Mouse (Mus musculus) neural tube, embryonic 13.5 days (tissue): ENCODE measurements at regions not wholly inside any gene's neighbourhood (a gene's known extent, or its start where the extent isn't known, plus 50 kb on each side); places are given as distances from the start of the nearest gene placed in this dataset.
A peak's percentile ranks its signal among the peaks of the same experiment; 100 is the strongest.

ENCODE experiments used
- ATAC-seq: fragments of 200-750 bp; cut with Nextera tagmentation; 2 replicates; pipeline ENCODE4 v1.8.0; 2017; ENCODE audit warnings: low read depth, mild to moderate bottlenecking, moderate TSS enrichment, moderate library complexity
- H3K27ac ChIP-seq: fragments of 300-500 bp; sonication (generic); replicated peaks from 2 replicates; pipeline ENCODE4 v1.5.1; 2015; ENCODE audit warnings: moderate library complexity, mild to moderate bottlenecking, inconsistent platforms
- H3K27me3 ChIP-seq: fragments of 300-500 bp; sonication (generic); 2 replicates; pipeline ENCODE4 v1.6.1; 2015; ENCODE audit warnings: mild to moderate bottlenecking, inconsistent platforms
- H3K36me3 ChIP-seq: fragments of 300-500 bp; sonication (generic); 2 replicates; pipeline ENCODE4 v1.6.1; 2015; ENCODE audit warnings: mild to moderate bottlenecking, inconsistent platforms
- H3K4me1 ChIP-seq: fragments of 300-500 bp; sonication (generic); replicated peaks from 2 replicates; pipeline ENCODE4 v1.6.1; 2015; ENCODE audit warnings: inconsistent platforms
- H3K4me2 ChIP-seq: fragments of 300-500 bp; sonication (generic); 2 replicates; pipeline ENCODE4 v1.6.1; 2015; ENCODE audit warnings: inconsistent platforms, mild to moderate bottlenecking, moderate library complexity
- H3K4me3 ChIP-seq: fragments of 300-500 bp; sonication (generic); 2 replicates; pipeline ENCODE4 v1.5.1; 2015; ENCODE audit warnings: mild to moderate bottlenecking, inconsistent platforms
- H3K9ac ChIP-seq: fragments of 300-500 bp; sonication (generic); 2 replicates; pipeline ENCODE4 v1.6.1; 2015; ENCODE audit warnings: moderate library complexity, mild to moderate bottlenecking, inconsistent platforms
- H3K9me3 ChIP-seq: fragments of 300-500 bp; sonication (generic); 2 replicates; pipeline ENCODE4 v1.6.1; 2016; ENCODE audit warnings: inconsistent platforms
- WGBS: fragments of 180-500 bp; shearing (Covaris S2); methylation state at CpG from one replicate; pipeline ENCODE4 v1.1.7; 2015; 5-methylcytosine and 5-hydroxymethylcytosine counted together

- Histone ChIP-seq H3K4me1 (peaks cover 9% of the 10 kb centered on the region; the same call in 1 of the 2 replicates), H3K4me2 (no peak overlapping the region), H3K36me3 (no peaks in the 10 kb centered on the region), H3K9ac (no peak overlapping the region), H3K27ac (no peak overlapping the region), H3K4me3 (no peak overlapping the region), H3K27me3 (no peaks in the 10 kb centered on the region; the same call in 1 of the 2 replicates), H3K9me3 (no peaks in the 10 kb centered on the region)
- ATAC-seq = no peak
- 91% methylated on average over 5 of the region's 5 CpGs for WGBS
These were observed 108.1 kb upstream of the Zfp217 start for GRCm38 (mm10) chr2:170255997-170256396.

DNA sequence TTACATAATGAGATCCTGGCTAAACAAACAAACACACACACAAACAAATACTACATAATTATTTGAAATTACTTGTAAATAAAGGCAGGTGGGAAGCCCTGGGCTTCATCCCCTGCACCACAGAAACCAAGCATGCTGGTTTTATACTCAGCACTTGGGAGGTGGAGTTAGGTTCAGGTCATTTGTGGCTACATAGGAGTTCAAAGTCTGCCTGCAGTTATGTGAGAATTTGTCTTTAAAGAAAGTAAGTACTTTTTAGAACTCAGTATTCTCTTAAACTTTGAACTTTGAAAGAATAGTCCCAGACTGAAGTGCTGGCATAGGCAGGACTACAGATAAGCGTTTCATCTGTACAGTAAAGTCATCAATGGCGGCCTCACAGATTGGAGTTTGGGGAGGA is 107.6 kb upstream of the Zfp217 start:
- ATAC-seq = no peak
- peaks cover 9% of the 10 kb centered on the region; the same call in 1 of the 2 replicates for H3K4me1 ChIP-seq
- no peaks in the 10 kb centered on the region; the same call in 1 of the 2 replicates for H3K27me3 ChIP-seq
- no peak overlapping the region for H3K27ac ChIP-seq
- H3K4me3 ChIP-seq = no peak overlapping the region
- H3K36me3 ChIP-seq = no peaks in the 10 kb centered on the region
- WGBS = 95% methylated on average over 2 of the region's 2 CpGs
- H3K9me3 ChIP-seq = no peaks in the 10 kb centered on the region
- H3K9ac ChIP-seq = no peak overlapping the region
- no peak overlapping the region for H3K4me2 ChIP-seq

GRCm38 (mm10) chr2:170253681-170254440 is 106.0 kb upstream of the Zfp217 start:
- no peaks in the 10 kb centered on the region for H3K36me3 ChIP-seq
- peaks cover 9% of the 10 kb centered on the region; the same call in 1 of the 2 replicates for H3K4me1 ChIP-seq
- H3K9ac ChIP-seq = no peak overlapping the region
- no peaks in the 10 kb centered on the region for H3K9me3 ChIP-seq
- no peaks in the 10 kb centered on the region; the same call in 1 of the 2 replicates for H3K27me3 ChIP-seq
- no peak overlapping the region for H3K4me3 ChIP-seq
- 68% methylated on average over 9 of the region's 9 CpGs for WGBS
- no peak overlapping the region for H3K4me2 ChIP-seq
- H3K27ac ChIP-seq = no peak overlapping the region
- no peak for ATAC-seq

DNA sequence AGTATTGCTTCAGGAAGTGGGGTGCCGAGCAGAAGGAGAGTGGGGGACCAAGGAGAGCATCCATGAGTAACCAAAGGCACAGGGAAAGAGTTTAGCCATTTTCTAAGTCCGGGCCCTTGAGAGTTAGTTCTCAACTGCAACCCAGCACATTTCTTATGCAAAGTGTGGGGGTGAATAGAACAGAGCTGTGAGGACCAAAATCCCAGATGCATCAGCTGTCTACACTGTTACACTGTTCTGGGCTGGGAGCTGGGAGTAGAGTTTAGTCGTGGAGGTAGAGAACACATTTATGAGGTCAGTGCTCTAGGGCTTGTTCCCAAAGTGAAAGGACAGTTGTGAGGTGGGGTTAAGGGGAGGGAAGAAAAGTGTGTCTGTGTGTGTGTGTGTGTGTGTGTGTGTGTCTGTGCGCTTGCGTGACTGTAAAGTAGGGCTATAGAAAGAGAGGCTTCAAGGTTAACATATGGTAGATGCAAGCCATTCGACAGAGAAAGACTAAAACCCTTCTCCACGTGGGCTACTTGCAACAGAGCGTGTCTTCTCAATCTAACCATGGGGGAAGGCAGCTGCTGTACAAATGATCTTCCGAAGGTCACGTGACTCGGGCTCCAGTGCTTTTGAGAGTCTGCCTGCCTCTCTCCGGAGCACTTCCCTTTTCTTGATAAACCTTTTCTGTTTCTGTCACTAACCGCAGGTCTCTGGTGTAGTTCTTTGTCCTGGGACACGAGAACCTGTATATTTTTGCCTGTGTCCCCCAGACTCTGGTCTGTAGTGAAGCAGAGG is 104.5 kb upstream of the Zfp217 start:
- Histone ChIP-seq H3K36me3 (no peaks in the 10 kb centered on the region), H3K27me3 (no peaks in the 10 kb centered on the region; the same call in 1 of the 2 replicates), H3K27ac (no peak overlapping the region), H3K9ac (no peak overlapping the region), H3K9me3 (no peaks in the 10 kb centered on the region), H3K4me3 (no peak overlapping the region), H3K4me2 (no peak overlapping the region), H3K4me1 (peaks cover 9% of the 10 kb centered on the region; the same call in 1 of the 2 replicates)
- 63% methylated on average over 14 of the region's 14 CpGs for WGBS
- ATAC-seq = no peak

GRCm38 (mm10) chr2:170250680-170251079 is 102.8 kb upstream of the Zfp217 start:
- Histone ChIP-seq H3K27ac (no peak overlapping the region), H3K4me3 (no peak overlapping the region), H3K4me2 (no peak overlapping the region), H3K9me3 (no peaks in the 10 kb centered on the region), H3K36me3 (no peaks in the 10 kb centered on the region), H3K9ac (no peak overlapping the region), H3K4me1 (peaks cover 19% of the 10 kb centered on the region), H3K27me3 (no peaks in the 10 kb centered on the region; the same call in 1 of the 2 replicates)
- ATAC-seq = no peak
- WGBS = 97% methylated on average over 2 of the region's 2 CpGs

DNA sequence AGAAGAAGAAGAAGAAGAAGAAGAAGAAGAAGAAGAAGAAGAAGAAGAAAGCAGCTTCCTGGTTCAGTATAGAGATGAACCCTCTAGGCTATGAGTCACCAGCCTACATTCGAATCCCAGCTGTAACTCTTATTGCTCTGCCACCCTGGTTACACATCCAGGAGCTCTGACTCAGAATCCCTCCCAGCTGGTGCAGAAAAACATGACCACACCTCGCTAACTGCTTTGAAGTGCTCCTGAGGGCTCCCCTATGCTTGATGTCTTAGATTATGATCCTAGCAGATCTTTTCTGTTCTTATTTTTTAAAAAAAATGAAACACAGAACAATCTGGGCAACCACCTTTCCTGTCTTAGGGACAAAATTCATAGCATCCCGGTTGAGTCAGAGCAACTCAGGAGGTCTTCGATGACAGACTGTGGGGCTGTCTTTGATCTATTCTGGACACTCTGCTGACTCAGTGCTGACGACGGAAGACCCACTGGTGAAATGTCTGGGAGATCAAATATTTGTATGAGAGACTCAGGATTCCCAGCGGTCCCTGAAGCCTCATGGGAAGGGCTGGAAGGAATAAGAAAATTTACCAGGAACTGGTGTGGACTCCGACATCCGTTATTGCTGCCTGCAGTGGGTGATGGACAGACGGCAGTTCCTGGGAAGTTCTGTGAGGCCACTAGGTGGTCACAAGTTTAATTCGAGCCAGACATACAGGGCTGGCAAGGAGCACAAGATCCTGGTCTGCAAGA is 100.0 kb upstream of the Zfp217 start:
- Histone ChIP-seq H3K9me3 (no peaks in the 10 kb centered on the region), H3K4me2 (no peak overlapping the region), H3K27ac (no peak overlapping the region), H3K36me3 (no peaks in the 10 kb centered on the region), H3K4me3 (no peak overlapping the region), H3K4me1 (peaks cover 29% of the 10 kb centered on the region), H3K27me3 (no peaks in the 10 kb centered on the region; the same call in 1 of the 2 replicates), H3K9ac (no peak overlapping the region)
- no peak for ATAC-seq
- 68% methylated on average over 11 of the region's 11 CpGs for WGBS

GRCm38 (mm10) chr2:170245637-170246341 is 97.9 kb upstream of the Zfp217 start:
- H3K4me3 ChIP-seq = no peak overlapping the region
- H3K9me3 ChIP-seq = no peaks in the 10 kb centered on the region
- no peaks in the 10 kb centered on the region for H3K36me3 ChIP-seq
- 0 out of 2 replicates have a peak overlapping the region, but pooled peaks have one; percentile 7 for H3K4me2 ChIP-seq
- peak overlapping the region; percentile 49 for H3K27ac ChIP-seq
- peak; percentile 56; the same call in 1 of the 2 replicates for ATAC-seq
- H3K9ac ChIP-seq = no peak overlapping the region
- H3K4me1 ChIP-seq = peaks cover 20% of the 10 kb centered on the region
- WGBS = 19% methylated on average over 12 of the region's 12 CpGs
- no peaks in the 10 kb centered on the region for H3K27me3 ChIP-seq

- Histone ChIP-seq H3K9ac (no peak overlapping the region), H3K36me3 (no peaks in the 10 kb centered on the region), H3K4me3 (no peak overlapping the region), H3K9me3 (no peaks in the 10 kb centered on the region), H3K27ac (no peak overlapping the region), H3K27me3 (no peaks in the 10 kb centered on the region), H3K4me2 (no peak overlapping the region), H3K4me1 (peaks cover 20% of the 10 kb centered on the region)
- WGBS = 76% methylated on average over 4 of the region's 4 CpGs
- no peak for ATAC-seq
These were observed 96.2 kb upstream of the Zfp217 start for GRCm38 (mm10) chr2:170244108-170244507.

DNA sequence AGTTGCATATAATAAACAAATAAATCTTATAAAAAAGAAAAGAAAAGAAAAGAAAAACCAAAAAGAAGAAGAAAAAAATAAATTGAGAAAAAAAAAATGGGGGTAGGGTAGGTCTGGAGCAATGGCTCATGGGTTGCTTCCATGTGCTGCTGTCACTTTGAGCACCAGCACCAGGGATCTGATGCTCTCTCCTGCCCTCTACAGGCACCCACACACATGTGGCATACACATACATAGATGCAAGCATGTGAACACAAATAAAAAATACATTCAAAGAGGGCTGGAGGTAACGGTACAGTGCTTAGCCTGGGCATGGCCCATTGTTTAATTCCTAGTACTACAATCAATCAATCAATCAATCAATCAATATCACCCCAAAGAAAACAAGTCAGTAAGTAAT is 90.1 kb upstream of the Zfp217 start:
- Histone ChIP-seq H3K9me3 (no peaks in the 10 kb centered on the region), H3K4me1 (no peaks in the 10 kb centered on the region), H3K4me2 (no peak overlapping the region), H3K36me3 (no peaks in the 10 kb centered on the region), H3K9ac (no peak overlapping the region), H3K27ac (no peak overlapping the region), H3K4me3 (no peak overlapping the region), H3K27me3 (no peaks in the 10 kb centered on the region)
- no peak for ATAC-seq
- WGBS = 65% methylated on average over 1 of the region's 1 CpGs

DNA sequence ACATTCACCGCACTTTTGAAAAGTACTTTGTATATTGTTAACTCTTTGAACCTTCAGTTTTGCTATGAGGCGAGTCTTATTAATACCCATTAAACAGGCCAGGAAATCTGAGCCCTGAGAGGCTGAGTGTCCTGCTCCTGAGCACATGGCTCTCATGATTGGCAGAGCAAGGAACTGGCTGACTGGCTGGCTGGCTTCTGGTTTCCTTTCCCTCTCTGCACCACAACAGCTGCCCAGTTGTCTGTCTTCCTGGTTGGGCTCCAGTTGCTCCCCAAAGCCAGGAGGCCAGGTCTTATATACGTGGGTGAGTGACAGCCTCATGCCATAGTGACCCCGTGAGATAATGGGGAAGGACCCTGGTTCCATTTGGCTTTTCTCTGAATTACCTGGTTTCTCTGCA is 85.5 kb upstream of the Zfp217 start:
- ATAC-seq = no peak
- H3K36me3 ChIP-seq = no peaks in the 10 kb centered on the region
- no peak overlapping the region for H3K4me3 ChIP-seq
- no peaks in the 10 kb centered on the region for H3K9me3 ChIP-seq
- H3K27me3 ChIP-seq = no peaks in the 10 kb centered on the region
- H3K9ac ChIP-seq = no peak overlapping the region
- H3K4me1 ChIP-seq = no peaks in the 10 kb centered on the region
- H3K27ac ChIP-seq = no peak overlapping the region
- WGBS = 84% methylated on average over 4 of the region's 4 CpGs
- H3K4me2 ChIP-seq = no peak overlapping the region

- Histone ChIP-seq H3K36me3 (no peaks in the 10 kb centered on the region), H3K4me3 (no peak overlapping the region), H3K4me1 (no peaks in the 10 kb centered on the region), H3K27ac (no peak overlapping the region), H3K9ac (no peak overlapping the region), H3K27me3 (no peaks in the 10 kb centered on the region), H3K9me3 (no peaks in the 10 kb centered on the region), H3K4me2 (no peak overlapping the region)
- ATAC-seq = no peak
- 84% methylated on average over 8 of the region's 8 CpGs for WGBS
These were observed 81.7 kb upstream of the Zfp217 start for GRCm38 (mm10) chr2:170229461-170230080.
